ENCODE assay signal across 8 mouse cellular contexts in the genomic region with DNA sequence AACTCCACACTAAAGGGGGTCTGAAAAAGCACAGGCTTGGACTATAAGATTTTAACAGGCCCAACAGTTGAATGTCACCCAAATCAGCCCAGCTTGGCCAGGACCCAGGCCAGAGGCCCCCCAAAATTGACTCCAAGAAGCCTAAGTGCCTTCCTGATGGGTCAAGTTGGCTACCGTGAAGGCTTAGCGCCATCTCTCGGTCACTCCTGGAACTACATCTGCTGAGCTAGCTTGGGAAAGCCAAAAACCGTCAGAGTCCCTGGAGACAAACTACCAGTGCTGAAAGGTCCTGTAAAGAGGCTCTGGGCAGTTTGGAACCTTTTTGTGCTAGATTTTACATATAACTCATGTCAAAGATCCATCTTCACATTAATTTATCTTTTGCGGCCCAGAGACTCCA. TPM values are rescaled to one million over a fixed set of nuclear protein-coding genes. Genes with fewer than 3 reads are reported as not detected.
DNase-seq lines count a peak whose midpoint lies in the region; ATAC-seq and TF ChIP-seq lines count a peak whose summit lies in the region.

No protein-coding gene starts in this region.

- DNase-seq in kidney, adult 18-20 months: peak; percentile 78
- DNase-seq in Patski (ENCODE audit: low read depth, low spot score): no peak
- peak; percentile 68 for DNase-seq in cerebellum, adult 9-11 months
- peak; percentile 41 to 65 for DNase-seq in gastrocnemius, postnatal 4 days (ENCODE audit: low spot score in 2 of 2)
- peak; percentile 52 to 71 for DNase-seq in left cerebral cortex, postnatal 10 days (ENCODE audit: extremely low spot score in 1 of 2, low spot score in 2 of 2)
- DNase-seq in retina, postnatal 1 day: peak; percentile 75

- no peak for ATAC-seq in kidney, embryonic 16.5 days (ENCODE audit: low FRiP score, low TSS enrichment)
- no peak for ATAC-seq in Patski
- ATAC-seq in activated CD4-positive, CD25-positive, alpha-beta regulatory T cell, adult 4 months: no peak

- CTCF ChIA-PET in Patski (lab: Charles Lee): no interaction called here

- in situ Hi-C loops in Patski (cut with MboI; ENCODE audit: low pct_unique_long_range_greater_than_20kb): loop anchor here (5.0 kb wide), 1 partner anchor 325 kb away; no protein-coding TSS in a partner anchor

- H3K36me3 ChIP-seq in kidney, embryonic 16.5 days (ENCODE audit: insufficient read depth, low read length): no peaks in the 10 kb centered on the region

- H3K4me1 ChIP-seq in kidney, embryonic 16.5 days (ENCODE audit: insufficient read depth, low read length): peaks cover 10% of the 10 kb centered on the region; the same call in 1 of the 2 replicates

- no peak overlapping the region for H3K27ac ChIP-seq in kidney, embryonic 16.5 days (ENCODE audit: low read length)

- no peak overlapping the region for H3K9ac ChIP-seq in kidney, embryonic 16.5 days (replicated peaks; ENCODE audit: low read length)

- H3K4me2 ChIP-seq in kidney, embryonic 16.5 days (replicated peaks; ENCODE audit: low read depth, low read length): no peak overlapping the region

- peaks cover 45% of the 10 kb centered on the region for H3K27me3 ChIP-seq in kidney, embryonic 16.5 days (ENCODE audit: insufficient read depth, low read length)
- peaks cover 35% of the 10 kb centered on the region for H3K27me3 ChIP-seq in Patski

- POLR2A ChIA-PET in Patski (lab: Charles Lee): no interaction called here

- intact Hi-C loops in left cerebral cortex, postnatal 10 days (cut with DNase I): loop anchor here (2.0 to 5.0 kb wide), 2 partner anchors 225 to 322 kb away; no protein-coding TSS in a partner anchor

- H3K9me3 ChIP-seq in kidney, embryonic 16.5 days (ENCODE audit: low read length): peaks cover 12% of the 10 kb centered on the region; the same call in 1 of the 2 replicates

- peak; percentile 75 for TF ChIP-seq CTCF in Patski (IDR thresholded peaks at IDR 0.05)

- H3K4me3 ChIP-seq in kidney, embryonic 16.5 days (ENCODE audit: low read length): no peak overlapping the region

- WGBS in kidney, embryonic 16.5 days: 4% methylated on average over 5 of the region's 5 CpGs

RNA-seq across cellular contexts. Expression of a gene that starts 56.1 kb away (rescaled TPM):
- 1.0 and 1.1 TPM in 2 replicates for polyA plus RNA-seq in kidney, embryonic 16.5 days (2015; fragmentation: Nextera tagmentation; extraction: Ambion mirVana)
- 0.01 TPM for polyA plus RNA-seq in Patski (2021)
- total RNA-seq in gastrocnemius, postnatal 4 days (2021): 10 to 100 TPM; 11.8 to 13.3 TPM
- 10 to 100 TPM; 24.0 to 24.3 TPM for total RNA-seq in left cerebral cortex, postnatal 10 days (2021)
- under 1 TPM in 1 of 2 experiments, not detected in 1; 0.09 TPM for polyA plus RNA-seq in activated CD4-positive, CD25-positive, alpha-beta regulatory T cell, adult 4 months (2017; shearing (Covaris generic))
